Mouse (Mus musculus) spleen, adult 2 months (tissue): ENCODE measurements around the gene Gm609. TPM values are rescaled to one million over a fixed set of nuclear protein-coding genes. Genes with fewer than 3 reads are reported as not detected.

Experiments used
- DNase-seq, 2 experiments: peaks; one replicate each; pipeline versions ENCODE4 v3.0.0 to v3.0.0-alpha.2; 2012 to 2021; ENCODE audit warnings: low spot score in 2 of 2, low read depth in 1 of 2
- H3K27ac ChIP-seq: fragments of 200-500 bp; 2 replicates; pipeline ENCODE4 v1.5.1; 2012; ENCODE audit warnings: low read length, inconsistent platforms; ENCODE audit not compliant: insufficient read depth
- H3K27me3 ChIP-seq: fragments of 200-500 bp; 2 replicates; pipeline ENCODE4 v1.6.1; 2012; ENCODE audit warnings: mild to moderate bottlenecking, moderate library complexity, low read length, inconsistent platforms; ENCODE audit not compliant: control insufficient read depth, insufficient read depth
- H3K36me3 ChIP-seq: fragments of 200-500 bp; 2 replicates; pipeline ENCODE4 v1.6.1; 2012; ENCODE audit warnings: mild to moderate bottlenecking, low read length, inconsistent platforms; ENCODE audit not compliant: control insufficient read depth, insufficient read depth
- H3K4me1 ChIP-seq: fragments of 200-500 bp; 2 replicates; pipeline ENCODE4 v1.6.1; 2011; ENCODE audit warnings: inconsistent platforms; ENCODE audit not compliant: control insufficient read depth, insufficient read depth, insufficient read length
- H3K4me3 ChIP-seq: fragments of 200-500 bp; 2 replicates; pipeline ENCODE4 v1.5.1; 2011; ENCODE audit warnings: mild to moderate bottlenecking, inconsistent platforms; ENCODE audit not compliant: insufficient read depth, insufficient read length; ENCODE audit errors: extremely low read depth
- CTCF ChIP-seq: fragments of 200-500 bp; IDR thresholded peaks from 2 replicates; pipeline ENCODE4 v1.5.1; 2011; ENCODE audit warnings: mild to moderate bottlenecking, inconsistent platforms; ENCODE audit not compliant: insufficient read depth, insufficient read length, insufficient replicate concordance; ENCODE audit errors: extremely low read depth
- POLR2A ChIP-seq: fragments of 200-500 bp; IDR thresholded peaks from 2 replicates; pipeline ENCODE4 v1.6.1; 2011; ENCODE audit warnings: low read depth, low read length, inconsistent platforms
- WGBS: fragments of 180-500 bp; shearing (Covaris S2); methylation state at CpG from one replicate; pipeline ENCODE4 v1.1.7; 2018; 5-methylcytosine and 5-hydroxymethylcytosine counted together
- polyA plus RNA-seq: library from polyadenylated mRNA; depleted of rRNA; stranded (reverse); fragments of >200 nt; gene quantifications from 2 replicates; pipeline ENCODE4 v1.2.3, GENCODE M21; 2012

Gm609 gene
- polyA plus RNA-seq, 1 experiment = not detected

DNA sequence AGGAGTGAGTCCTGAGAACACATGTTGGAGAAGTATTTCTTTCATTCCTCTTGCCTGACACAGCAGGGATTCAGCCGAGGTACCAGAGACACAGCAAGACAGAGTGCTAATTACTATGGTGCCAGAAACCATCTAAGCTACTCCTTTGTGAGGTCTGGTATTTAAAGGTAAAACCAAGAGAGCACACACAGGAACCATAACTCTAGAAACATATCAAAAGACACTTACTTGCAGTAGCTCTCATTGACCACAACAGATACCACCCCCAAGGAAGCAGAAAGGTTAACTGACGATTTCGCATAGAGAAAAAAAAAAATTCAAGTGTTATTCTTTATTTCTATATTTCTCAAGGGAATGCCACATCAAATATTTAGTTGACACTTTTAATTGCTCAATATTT is 111.0 kb downstream of the Gm609 start:
- peaks cover 2% of the 10 kb centered on the region; the same call in 1 of the 2 replicates for H3K4me1 ChIP-seq
- WGBS = 68% methylated on average over 3 of the region's 3 CpGs
- H3K36me3 ChIP-seq = peaks cover 10% of the 10 kb centered on the region; the same call in 1 of the 2 replicates
- no peak for TF ChIP-seq POLR2A
- no peak for TF ChIP-seq CTCF
- no peaks in the 10 kb centered on the region for H3K27me3 ChIP-seq
- no peak overlapping the region for H3K4me3 ChIP-seq
- H3K27ac ChIP-seq = no peak overlapping the region
- DNase-seq = no peak

DNA sequence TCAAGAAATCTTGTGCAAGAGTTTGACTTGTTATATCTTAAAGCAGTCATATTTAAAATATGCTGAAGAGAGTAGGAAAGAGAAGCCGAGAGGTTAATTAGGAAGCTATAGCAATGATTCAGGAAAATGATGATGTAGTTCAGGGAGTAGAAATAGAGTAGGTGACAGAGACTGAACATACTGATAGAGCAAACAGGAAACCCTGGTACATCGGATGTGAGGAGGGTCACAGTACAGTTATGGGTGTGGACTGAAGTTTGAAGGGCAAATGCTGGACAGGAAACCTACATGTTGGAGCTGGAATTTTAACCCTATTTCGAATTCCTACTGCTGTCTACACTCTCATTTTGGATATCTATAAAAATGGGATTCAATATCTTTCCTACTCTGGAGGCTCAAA is 113.8 kb downstream of the Gm609 start:
- H3K27me3 ChIP-seq = no peaks in the 10 kb centered on the region
- H3K4me3 ChIP-seq = no peak overlapping the region
- peaks cover 7% of the 10 kb centered on the region; the same call in 1 of the 2 replicates for H3K36me3 ChIP-seq
- TF ChIP-seq POLR2A (no peak), CTCF (no peak)
- H3K27ac ChIP-seq = no peak overlapping the region
- DNase-seq = no peak
- 74% methylated on average over 3 of the region's 3 CpGs for WGBS
- 0 out of 2 replicates have a peak, but pooled peaks cover 2% of the 10 kb centered on the region for H3K4me1 ChIP-seq

DNA sequence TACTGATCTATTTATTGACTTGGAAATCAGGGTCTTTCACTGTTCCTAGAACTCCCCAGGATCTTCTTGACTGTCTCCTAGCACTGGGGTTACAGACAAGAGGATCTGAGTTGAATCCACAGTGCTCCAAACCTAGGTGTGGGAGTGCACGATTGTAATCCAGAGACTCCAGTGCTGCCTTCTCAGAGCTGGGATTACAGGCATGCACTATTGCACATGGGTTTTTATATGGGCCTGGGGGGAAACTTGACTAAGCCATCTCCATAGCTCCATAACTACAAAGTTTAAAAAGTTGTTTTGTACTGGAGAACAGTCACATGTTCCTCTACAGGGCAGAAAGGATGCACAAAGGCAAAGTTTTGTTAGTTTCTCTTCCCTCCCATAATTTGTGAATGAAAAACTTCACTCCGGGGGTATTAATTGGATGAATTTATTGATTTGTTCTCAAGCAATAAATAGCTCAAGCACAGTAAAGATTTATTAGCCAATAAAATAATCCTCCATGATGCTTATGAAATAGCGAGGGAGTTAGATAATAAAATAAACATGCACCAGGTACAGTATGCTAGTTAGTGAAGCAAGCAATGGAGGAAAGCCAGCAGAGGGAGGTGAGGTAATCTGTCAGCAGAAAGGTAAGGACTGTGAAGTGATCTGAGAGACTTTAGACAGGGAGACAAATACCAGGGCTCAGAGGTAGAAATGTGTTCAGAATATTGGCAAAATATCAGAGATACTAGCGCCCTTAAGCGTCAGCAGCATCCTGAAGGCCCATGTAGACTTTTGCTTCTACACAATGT is 114.4 kb downstream of the Gm609 start:
- Histone ChIP-seq H3K4me3 (no peak overlapping the region), H3K4me1 (no peaks in the 10 kb centered on the region), H3K36me3 (peaks cover 7% of the 10 kb centered on the region; the same call in 1 of the 2 replicates), H3K27ac (no peak overlapping the region), H3K27me3 (no peaks in the 10 kb centered on the region)
- WGBS = 93% methylated on average over 5 of the region's 5 CpGs
- TF ChIP-seq POLR2A = no peak
- TF ChIP-seq CTCF = no peak
- DNase-seq = no peak

DNA sequence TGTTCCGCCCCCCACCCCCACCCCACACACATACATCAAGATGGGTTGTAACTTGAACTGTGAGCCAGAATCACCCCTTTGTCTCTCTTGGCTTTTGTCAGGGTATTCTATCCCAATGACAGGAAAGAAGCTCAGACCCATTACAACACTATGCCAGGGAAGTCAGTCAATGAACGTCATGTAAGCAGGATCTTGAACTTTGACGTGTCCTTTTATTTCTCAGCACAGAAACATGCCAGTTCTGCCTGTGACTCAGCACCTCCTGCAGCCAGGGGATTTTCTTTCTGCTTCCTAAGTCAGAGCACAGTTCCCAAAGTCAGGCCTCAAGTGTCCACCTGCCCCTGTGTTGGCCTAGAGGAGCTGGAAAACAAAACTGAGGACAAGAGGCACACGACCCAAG is 115.4 kb downstream of the Gm609 start:
- H3K36me3 ChIP-seq = peaks cover 3% of the 10 kb centered on the region; the same call in 1 of the 2 replicates
- no peaks in the 10 kb centered on the region for H3K27me3 ChIP-seq
- DNase-seq = no peak
- no peak overlapping the region for H3K27ac ChIP-seq
- H3K4me3 ChIP-seq = no peak overlapping the region
- 80% methylated on average over 4 of the region's 4 CpGs for WGBS
- TF ChIP-seq POLR2A (no peak), CTCF (no peak)
- no peaks in the 10 kb centered on the region for H3K4me1 ChIP-seq

DNA sequence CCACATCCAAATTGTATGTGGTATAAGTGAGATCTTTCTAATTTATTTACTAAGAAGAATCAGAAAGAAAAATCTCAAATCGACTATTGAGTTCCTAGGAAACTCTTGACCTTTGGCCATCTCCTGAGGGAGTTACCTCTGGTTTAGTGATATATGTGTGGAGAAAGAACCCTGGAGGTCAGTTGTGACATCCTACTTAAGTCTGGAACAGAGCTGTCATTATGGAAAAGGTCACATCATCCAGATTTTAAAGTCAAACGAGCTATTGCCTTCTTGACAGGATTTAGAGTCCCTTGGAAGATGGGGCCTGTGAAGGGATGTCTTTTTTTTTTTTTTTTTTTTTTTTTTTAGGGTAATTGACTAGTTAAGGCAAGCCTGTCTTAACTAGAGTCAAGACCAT is 116.0 kb downstream of the Gm609 start:
- peaks cover 3% of the 10 kb centered on the region; the same call in 1 of the 2 replicates for H3K36me3 ChIP-seq
- no peaks in the 10 kb centered on the region for H3K4me1 ChIP-seq
- no peak overlapping the region for H3K27ac ChIP-seq
- no peak for DNase-seq
- TF ChIP-seq CTCF (no peak), POLR2A (no peak)
- no peak overlapping the region for H3K4me3 ChIP-seq
- 81% methylated on average over 2 of the region's 2 CpGs for WGBS
- no peaks in the 10 kb centered on the region for H3K27me3 ChIP-seq

DNA sequence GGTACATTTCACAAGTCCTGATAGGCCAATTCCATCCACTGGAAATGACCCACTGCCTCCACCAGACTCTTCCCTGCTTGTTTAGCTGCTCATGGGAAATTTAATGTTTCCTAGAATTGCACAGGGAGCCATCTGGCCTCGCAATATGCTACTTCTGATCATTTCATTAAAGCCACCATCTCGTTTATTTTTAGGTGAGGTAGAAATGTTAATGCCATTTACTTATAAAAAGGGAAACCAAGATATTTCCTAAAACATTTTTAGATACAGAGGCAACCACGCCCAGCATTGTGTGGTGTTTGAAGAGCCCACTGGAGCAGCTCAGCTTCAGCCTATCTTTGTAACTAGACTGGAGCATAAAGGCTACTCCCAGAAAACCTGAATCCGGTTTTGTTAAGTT is 116.5 kb downstream of the Gm609 start:
- Histone ChIP-seq H3K36me3 (no peaks in the 10 kb centered on the region), H3K4me3 (no peak overlapping the region), H3K27me3 (no peaks in the 10 kb centered on the region), H3K27ac (no peak overlapping the region), H3K4me1 (no peaks in the 10 kb centered on the region)
- TF ChIP-seq CTCF (no peak), POLR2A (no peak)
- DNase-seq = no peak
- WGBS = 60% methylated on average over 4 of the region's 4 CpGs
